Mouse (Mus musculus) stomach, postnatal 0 days (tissue): ENCODE data around the gene Nanos1.

Source experiments
- CTCF ChIP-seq: IDR thresholded peaks from 2 replicates; pipeline ENCODE4 v1.5.1; 2016; ENCODE audit warnings: antibody characterized with exemption, low read depth, mild to moderate bottlenecking, moderate library complexity
- EP300 ChIP-seq: optimal IDR thresholded peaks from 2 replicates; pipeline ENCODE3; 2016; ENCODE audit warnings: antibody characterized with exemption

DNA sequence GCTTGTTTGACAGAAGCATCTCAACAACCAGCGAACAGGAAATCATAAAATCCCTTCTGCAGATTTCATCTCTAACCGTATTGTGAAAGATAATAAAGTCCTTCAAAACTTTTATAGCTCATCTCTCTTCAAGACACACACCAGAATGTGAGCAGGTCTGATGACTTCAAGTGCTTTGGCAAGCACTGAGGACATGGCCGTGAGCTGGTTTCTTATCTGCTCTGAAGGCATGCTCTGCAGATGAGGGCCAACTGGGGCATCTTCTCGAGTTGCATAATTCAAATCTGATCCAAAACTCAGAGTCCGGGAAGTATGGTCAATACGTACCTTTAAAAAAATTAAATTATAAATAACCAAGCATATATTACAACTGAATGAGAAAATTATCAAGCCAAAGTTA lies 17.6 kb downstream of the Nanos1 start:
- TF ChIP-seq CTCF (no peak), EP300 (no peak)
